Mouse (Mus musculus) duodenum, adult 2 months (tissue): ENCODE results near the gene Sox1. TPM values are rescaled to one million over a fixed set of nuclear protein-coding genes. Genes with fewer than 3 reads are reported as not detected.

Source experiments
- polyA plus RNA-seq: library from polyadenylated mRNA; depleted of rRNA; stranded (reverse); fragments of >200 nt; gene quantifications from 2 replicates; pipeline ENCODE4 v1.2.3, GENCODE M21; 2012; ENCODE audit warnings: low replicate concordance; rRNA removed

The Sox1 gene
- not detected in 2 replicates for polyA plus RNA-seq

DNA sequence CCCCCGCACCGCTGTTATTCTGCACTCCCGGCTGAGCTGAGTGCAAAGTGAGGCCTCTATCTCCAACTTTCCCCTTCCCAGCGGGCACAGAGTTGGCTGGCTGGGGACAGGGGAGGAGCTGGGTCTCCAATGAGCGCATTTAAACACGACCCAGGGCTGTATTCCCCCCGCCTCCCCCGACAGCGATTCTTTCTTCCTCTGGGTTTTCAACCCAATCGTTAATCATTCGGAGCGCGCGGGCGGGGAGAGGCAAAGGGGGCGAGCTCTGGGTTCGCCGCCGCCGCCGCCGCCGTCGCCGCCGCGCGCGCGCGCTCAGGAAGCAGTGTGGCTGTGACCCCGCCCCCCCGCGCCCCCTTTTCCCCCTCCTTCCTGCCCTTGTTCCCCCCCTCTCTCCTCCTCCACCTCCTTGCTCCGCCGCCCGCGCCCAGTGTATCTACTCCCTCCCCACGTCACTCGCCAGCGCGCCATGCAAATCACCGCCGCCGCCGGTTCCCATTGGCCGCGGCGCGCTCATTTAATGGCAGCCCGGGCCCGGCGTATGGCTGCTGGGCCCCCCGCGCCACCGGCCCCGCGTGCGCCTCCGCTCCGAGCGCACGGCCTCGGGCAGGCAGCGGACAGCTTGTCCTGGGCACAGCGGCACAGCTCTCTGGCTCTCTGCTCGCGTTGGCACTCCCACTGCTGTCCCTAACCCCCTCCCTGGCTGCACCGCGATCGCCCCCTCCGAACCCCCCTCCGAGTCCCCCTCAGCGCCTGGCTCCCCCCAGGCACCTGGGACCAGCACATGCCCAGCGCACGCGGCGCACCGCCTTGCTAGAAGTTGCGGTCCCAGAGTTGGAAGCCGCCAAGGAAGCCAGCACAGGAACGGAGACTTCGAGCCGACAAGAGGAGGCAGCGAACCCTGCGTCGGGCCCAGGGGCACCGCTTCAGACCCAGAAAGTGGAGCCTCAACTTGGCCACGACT, at the start of gene Sox1:
Sox1 (plus strand) TSS at position 225 of the 961 bp plus-strand sequence.

Other genes starting within 250 kb of the Sox1 start
- gene A230072I06Rik, start 116.5 kb upstream of the Sox1 start, polyA plus RNA-seq, result not detected in 2 replicates
- gene Spaca7, start 177.7 kb downstream of the Sox1 start, polyA plus RNA-seq, result not detected in 2 replicates